Mouse (Mus musculus) neural tube, embryonic 12.5 days (tissue): ENCODE measurements around the gene Olfr267. TPM values are rescaled to one million over a fixed set of nuclear protein-coding genes. Genes with fewer than 3 reads are reported as not detected.

Source experiments
- ATAC-seq: fragments of 200-750 bp; cut with Nextera tagmentation; 2 replicates; pipeline ENCODE4 v1.8.0; 2017; ENCODE audit warnings: low read depth, mild to moderate bottlenecking, moderate TSS enrichment, moderate library complexity; ENCODE audit not compliant: low FRiP score
- H3K27ac ChIP-seq: fragments of 300-500 bp; sonication (generic); 2 replicates; pipeline ENCODE4 v1.5.1; 2016
- H3K27me3 ChIP-seq: fragments of 300-500 bp; sonication (generic); replicated peaks from 2 replicates; pipeline ENCODE4 v1.6.1; 2016; ENCODE audit warnings: mild to moderate bottlenecking
- H3K36me3 ChIP-seq: fragments of 300-500 bp; sonication (generic); 2 replicates; pipeline ENCODE4 v1.6.1; 2016; ENCODE audit warnings: mild to moderate bottlenecking
- H3K4me1 ChIP-seq: fragments of 300-500 bp; sonication (generic); 2 replicates; pipeline ENCODE4 v1.6.1; 2016
- H3K4me2 ChIP-seq: fragments of 300-500 bp; sonication (generic); replicated peaks from 2 replicates; pipeline ENCODE4 v1.6.1; 2016; ENCODE audit warnings: mild to moderate bottlenecking
- H3K4me3 ChIP-seq: fragments of 300-500 bp; sonication (generic); 2 replicates; pipeline ENCODE4 v1.5.1; 2016
- H3K9ac ChIP-seq: fragments of 300-500 bp; sonication (generic); 2 replicates; pipeline ENCODE4 v1.6.1; 2016; ENCODE audit warnings: mild to moderate bottlenecking
- H3K9me3 ChIP-seq: fragments of 300-500 bp; sonication (generic); 2 replicates; pipeline ENCODE4 v1.6.1; 2016; ENCODE audit warnings: mild to moderate bottlenecking
- WGBS: fragments of 180-500 bp; shearing (Covaris S2); methylation state at CpG from one replicate; pipeline ENCODE4 v1.1.7; 2016; 5-methylcytosine and 5-hydroxymethylcytosine counted together
- polyA plus RNA-seq: library from polyadenylated mRNA; unstranded; fragments of >200 nt; fragmentation: Nextera tagmentation; extraction: Ambion mirVana; gene quantifications from 2 replicates; pipeline ENCODE4 v1.2.1, GENCODE M21; 2016

The Olfr267 gene
- not detected in 2 replicates for polyA plus RNA-seq

DNA sequence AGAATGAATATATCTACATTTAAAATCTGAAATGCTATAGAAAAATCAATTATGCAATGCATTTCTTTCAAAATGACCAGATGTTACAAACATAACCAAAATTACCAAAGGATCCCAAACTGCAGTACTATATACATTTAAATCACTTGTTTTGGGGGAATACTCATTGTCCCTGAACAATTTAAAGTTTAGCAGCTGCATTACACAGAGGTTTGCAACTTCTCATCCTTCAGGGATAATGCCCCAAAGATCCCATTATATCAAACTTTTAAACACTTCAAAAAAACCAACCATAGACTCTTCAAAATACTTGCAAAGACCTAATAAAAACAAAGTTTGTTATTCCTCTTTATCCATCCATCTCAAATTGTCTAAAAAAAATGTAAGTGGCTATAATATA is at the start of gene Olfr267:
Olfr267 (minus strand) TSS at position 101 of the 400 bp plus-strand sequence.
- Histone ChIP-seq H3K27ac (no peak within 1 kb of the TSS), H3K4me3 (no peak within 1 kb of the TSS), H3K9ac (no peak within 1 kb of the TSS), H3K4me2 (no peak within 1 kb of the TSS), H3K27me3 (no peaks in the 10 kb centered on the region), H3K9me3 (no peaks in the 10 kb centered on the region), H3K4me1 (no peaks in the 10 kb centered on the region), H3K36me3 (no peaks in the 10 kb centered on the region)
- no peak for ATAC-seq

DNA sequence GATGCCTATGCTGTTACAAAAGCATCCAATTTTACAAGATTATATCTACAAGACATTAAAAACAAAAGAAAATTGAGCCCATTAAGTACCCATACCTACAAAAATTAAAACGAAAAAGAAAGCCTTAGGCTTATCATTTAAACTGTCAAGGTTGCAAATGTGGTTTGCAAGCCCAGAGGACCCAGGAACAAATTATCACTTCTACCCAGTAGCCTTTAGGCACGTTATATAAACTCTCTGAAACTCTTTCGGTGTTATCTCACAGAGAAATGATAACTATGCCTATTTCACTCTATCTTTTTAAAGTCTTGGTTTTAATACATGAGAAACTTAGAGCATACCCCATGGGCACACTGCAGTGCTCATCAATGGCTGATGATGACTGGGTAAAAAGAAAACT is 45.4 kb upstream of the Olfr267 start:
- no peak for ATAC-seq
- WGBS, result 92% methylated on average over 3 of the region's 3 CpGs
- no peak overlapping the region for H3K4me2 ChIP-seq
- H3K9ac ChIP-seq, result no peak overlapping the region
- H3K27me3 ChIP-seq, result no peaks in the 10 kb centered on the region
- H3K36me3 ChIP-seq, result peaks cover 8% of the 10 kb centered on the region
- H3K4me3 ChIP-seq, result no peak overlapping the region
- H3K4me1 ChIP-seq, result no peaks in the 10 kb centered on the region
- no peaks in the 10 kb centered on the region for H3K9me3 ChIP-seq
- H3K27ac ChIP-seq, result no peak overlapping the region

DNA sequence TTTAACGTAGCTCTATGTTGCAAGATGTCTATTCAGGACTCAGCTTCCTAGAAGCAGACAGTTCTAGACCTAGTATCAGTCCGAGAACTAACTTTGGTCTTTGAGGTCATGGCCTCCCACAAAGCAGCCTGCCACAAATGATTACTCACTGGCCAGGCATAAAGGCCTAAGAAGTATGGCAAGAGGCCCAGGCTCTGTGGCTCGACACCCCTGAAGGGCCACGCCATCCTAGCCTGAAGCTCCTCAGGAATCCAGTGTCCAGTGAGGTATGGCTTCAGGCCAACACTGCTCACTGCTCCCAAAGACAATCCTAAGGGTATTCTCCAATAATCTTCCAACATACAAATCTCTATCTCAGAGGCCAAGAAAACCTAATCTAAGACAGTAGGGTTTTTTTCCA is 38.4 kb upstream of the Olfr267 start:
- H3K4me2 ChIP-seq, result no peak overlapping the region
- no peak for ATAC-seq
- H3K4me3 ChIP-seq, result no peak overlapping the region
- H3K27me3 ChIP-seq, result no peaks in the 10 kb centered on the region
- WGBS, result 86% methylated on average over 4 of the region's 4 CpGs
- H3K36me3 ChIP-seq, result peaks cover 26% of the 10 kb centered on the region
- H3K9ac ChIP-seq, result no peak overlapping the region
- H3K9me3 ChIP-seq, result no peaks in the 10 kb centered on the region
- H3K27ac ChIP-seq, result no peak overlapping the region
- H3K4me1 ChIP-seq, result no peaks in the 10 kb centered on the region

DNA sequence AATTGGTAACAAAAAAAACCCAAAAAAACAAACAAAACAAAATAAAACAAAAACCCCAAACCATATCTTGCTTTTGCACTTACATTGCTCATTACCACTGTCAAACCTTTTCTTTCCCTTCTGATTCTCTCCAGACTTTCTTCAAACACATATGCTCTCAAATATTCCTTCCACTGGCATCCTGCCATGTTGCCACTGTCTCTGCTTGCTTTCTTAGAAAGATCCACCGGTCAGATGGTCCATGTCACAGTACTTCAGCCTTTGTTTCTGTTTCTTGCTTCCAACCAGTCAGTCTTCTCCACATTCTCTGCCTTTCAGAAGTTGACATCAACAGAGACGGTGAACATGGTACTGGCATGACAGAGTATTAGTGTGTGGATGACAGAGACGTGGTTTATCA is 857 bp downstream of the Olfr267 start:
- Histone ChIP-seq H3K27me3 (no peaks in the 10 kb centered on the region), H3K9me3 (no peaks in the 10 kb centered on the region), H3K9ac (no peak overlapping the region), H3K36me3 (no peaks in the 10 kb centered on the region), H3K27ac (no peak overlapping the region), H3K4me3 (no peak overlapping the region), H3K4me1 (no peaks in the 10 kb centered on the region), H3K4me2 (no peak overlapping the region)
- 78% methylated on average over 3 of the region's 3 CpGs for WGBS
- ATAC-seq, result no peak

DNA sequence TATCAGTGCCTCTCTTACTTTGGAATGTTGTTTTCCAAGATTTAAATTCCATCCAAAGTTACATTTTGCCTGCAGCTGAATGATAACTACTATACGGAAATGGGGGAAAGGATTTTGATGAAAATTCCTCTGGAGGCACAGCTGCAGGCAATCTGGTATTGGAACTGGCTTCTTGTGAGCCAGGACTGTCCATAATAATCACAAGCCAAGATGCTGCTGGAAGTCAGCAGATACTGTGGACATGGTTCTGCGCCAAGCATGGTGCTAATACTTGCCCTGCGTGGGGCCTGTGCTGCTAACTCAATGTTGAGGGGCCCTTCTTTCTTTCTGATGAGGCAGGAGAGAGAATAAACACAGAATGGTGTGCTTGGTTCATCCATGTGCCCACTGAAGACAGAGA is 24.1 kb downstream of the Olfr267 start:
- Histone ChIP-seq H3K36me3 (no peaks in the 10 kb centered on the region), H3K9ac (no peak overlapping the region), H3K4me2 (no peak overlapping the region), H3K27me3 (no peaks in the 10 kb centered on the region), H3K4me1 (no peaks in the 10 kb centered on the region), H3K27ac (no peak overlapping the region), H3K9me3 (no peaks in the 10 kb centered on the region), H3K4me3 (no peak overlapping the region)
- WGBS, result 94% methylated on average over 3 of the region's 3 CpGs
- ATAC-seq, result no peak

DNA sequence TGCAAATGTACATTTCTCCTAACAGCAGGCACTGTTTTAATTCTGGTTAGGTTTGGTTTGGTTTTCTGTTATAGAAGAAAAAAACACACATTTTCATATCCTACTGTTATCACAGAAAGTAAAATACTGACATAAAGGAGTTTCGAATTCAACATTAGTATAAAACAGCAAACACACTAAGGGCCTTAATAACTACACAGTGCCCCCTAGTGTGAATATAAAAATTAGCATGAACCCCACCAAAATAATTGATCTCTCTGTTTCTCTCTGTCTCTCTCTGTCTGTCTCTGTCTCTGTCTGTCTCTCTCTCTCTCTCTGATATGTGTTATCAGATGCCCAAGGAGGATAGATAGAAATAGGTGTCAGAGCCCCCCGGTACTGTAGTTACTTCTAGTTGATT is 38.0 kb downstream of the Olfr267 start:
- no peaks in the 10 kb centered on the region for H3K4me1 ChIP-seq
- H3K4me2 ChIP-seq, result no peak overlapping the region
- H3K9me3 ChIP-seq, result no peaks in the 10 kb centered on the region
- H3K36me3 ChIP-seq, result no peaks in the 10 kb centered on the region
- no peak overlapping the region for H3K27ac ChIP-seq
- ATAC-seq, result no peak
- H3K9ac ChIP-seq, result no peak overlapping the region
- no peaks in the 10 kb centered on the region for H3K27me3 ChIP-seq
- H3K4me3 ChIP-seq, result no peak overlapping the region
- WGBS, result 54% methylated on average over 2 of the region's 2 CpGs

DNA sequence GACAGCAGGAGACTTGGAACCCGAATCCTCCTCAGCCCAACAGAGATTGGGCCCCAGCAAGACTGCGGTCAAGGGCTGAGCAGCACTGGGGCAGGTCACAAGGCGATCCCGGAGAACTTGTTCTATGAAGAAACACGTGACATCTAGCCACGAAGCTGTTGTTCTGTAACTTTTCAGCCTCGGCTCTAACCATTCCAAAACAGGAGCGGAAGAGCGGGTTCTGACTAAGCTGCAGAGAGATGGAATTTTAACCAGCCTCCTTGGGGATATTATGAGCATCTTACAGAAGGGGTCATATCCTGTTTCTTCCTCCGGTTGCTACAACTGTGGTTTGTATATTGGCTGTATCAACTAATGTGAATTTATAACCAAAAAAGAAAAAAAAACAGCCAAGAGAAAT is 38.4 kb downstream of the Olfr267 start:
- 67% methylated on average over 10 of the region's 10 CpGs for WGBS
- no peak for ATAC-seq
- H3K36me3 ChIP-seq, result no peaks in the 10 kb centered on the region
- H3K27me3 ChIP-seq, result no peaks in the 10 kb centered on the region
- H3K4me3 ChIP-seq, result no peak overlapping the region
- no peak overlapping the region for H3K4me2 ChIP-seq
- H3K4me1 ChIP-seq, result no peaks in the 10 kb centered on the region
- H3K9me3 ChIP-seq, result no peaks in the 10 kb centered on the region
- H3K27ac ChIP-seq, result no peak overlapping the region
- H3K9ac ChIP-seq, result no peak overlapping the region

DNA sequence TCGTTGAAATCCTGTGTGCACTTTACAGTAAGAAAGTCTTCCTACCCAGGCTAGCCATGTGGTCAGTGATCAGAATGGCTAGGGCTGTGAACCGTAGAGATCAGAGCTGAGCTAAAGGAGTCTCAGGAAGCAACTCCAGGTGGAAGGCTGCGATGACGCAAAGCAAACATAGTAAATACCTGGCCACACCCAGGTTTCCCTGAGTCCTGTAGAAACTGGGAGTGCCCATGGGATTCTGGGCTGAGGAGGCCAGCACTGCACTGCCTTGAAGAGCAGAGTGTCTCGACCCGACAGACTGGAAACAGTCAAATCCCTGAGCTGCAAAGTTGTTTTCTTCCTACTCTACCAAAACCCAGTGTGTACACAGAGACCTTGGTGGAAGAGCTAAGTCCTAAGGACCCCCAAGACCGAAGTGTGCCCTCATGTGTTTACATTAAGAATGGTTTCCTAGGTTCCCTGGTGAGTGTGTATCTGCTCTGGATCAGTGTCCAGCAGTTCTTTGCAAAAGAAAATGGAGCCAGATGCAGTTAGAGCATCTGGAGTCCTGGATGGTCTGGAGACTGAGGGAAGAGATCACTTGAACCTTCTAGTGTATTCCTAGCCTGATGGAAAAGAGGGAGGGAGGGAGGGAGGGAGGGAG is 41.8 kb downstream of the Olfr267 start:
- Histone ChIP-seq H3K9ac (no peak overlapping the region), H3K4me2 (no peak overlapping the region), H3K4me1 (no peaks in the 10 kb centered on the region), H3K27me3 (no peaks in the 10 kb centered on the region), H3K4me3 (no peak overlapping the region), H3K9me3 (no peaks in the 10 kb centered on the region), H3K27ac (no peak overlapping the region), H3K36me3 (no peaks in the 10 kb centered on the region)
- WGBS, result 90% methylated on average over 7 of the region's 7 CpGs
- no peak for ATAC-seq

DNA sequence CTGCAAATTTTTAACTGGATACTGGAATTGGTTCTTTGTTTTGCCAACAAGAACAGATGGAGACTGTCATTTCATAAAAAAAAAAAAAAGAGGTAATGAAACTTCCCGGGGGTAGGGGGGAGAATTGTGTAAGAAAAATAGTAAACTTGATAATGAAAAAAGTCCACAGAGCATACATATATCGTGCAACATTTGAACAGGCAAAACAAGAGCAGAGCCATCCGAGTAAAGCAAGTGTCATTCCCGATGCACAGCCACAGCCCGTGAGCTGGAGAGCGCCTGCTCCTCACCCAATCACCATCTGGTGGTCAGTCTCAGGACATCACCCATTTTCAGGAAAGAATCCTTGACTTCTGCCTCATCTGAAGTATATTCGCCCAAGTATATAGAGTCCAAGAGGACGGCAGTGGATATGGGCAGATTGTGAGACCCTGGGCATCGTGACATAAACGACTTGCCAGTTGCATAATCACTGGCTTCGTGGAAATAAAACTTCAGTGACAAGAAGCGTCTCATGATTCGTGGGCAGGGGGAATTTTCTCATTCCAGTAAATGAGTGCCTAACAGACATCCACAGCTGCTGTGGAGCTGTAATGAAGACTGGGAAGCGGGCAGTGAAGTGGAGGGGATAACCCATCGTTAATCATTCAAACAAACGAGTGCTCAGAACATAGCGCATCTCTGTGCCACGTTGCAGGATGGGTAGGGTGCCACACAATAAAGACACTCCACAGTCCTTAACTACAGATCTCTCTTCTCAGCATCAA is 50.5 kb downstream of the Olfr267 start:
- Histone ChIP-seq H3K27me3 (no peaks in the 10 kb centered on the region), H3K27ac (no peak overlapping the region), H3K36me3 (no peaks in the 10 kb centered on the region), H3K9ac (no peak overlapping the region), H3K4me3 (no peak overlapping the region), H3K9me3 (no peaks in the 10 kb centered on the region), H3K4me2 (no peak overlapping the region), H3K4me1 (no peaks in the 10 kb centered on the region)
- no peak for ATAC-seq
- WGBS, result 79% methylated on average over 18 of the region's 18 CpGs

Other genes with a start within 250 kb of the Olfr267 start
- 37.6 and 37.9 TPM in 2 replicates for gene Lpar1, start 233.8 kb downstream of the Olfr267 start, polyA plus RNA-seq
- gene Ecpas, start 125.0 kb upstream of the Olfr267 start, polyA plus RNA-seq, result 39.0 and 39.7 TPM in 2 replicates
- gene Zkscan16, start 155.9 kb upstream of the Olfr267 start, polyA plus RNA-seq, result 0.50 and 1.2 TPM in 2 replicates
- gene Ptgr1, start 199.4 kb upstream of the Olfr267 start, polyA plus RNA-seq, result 10.8 and 12.1 TPM in 2 replicates
- 5.9 and 8.1 TPM in 2 replicates for gene Dnajc25, start 207.3 kb upstream of the Olfr267 start, polyA plus RNA-seq
- gene Gm20503, start 215.5 kb upstream of the Olfr267 start, polyA plus RNA-seq, result 10.0 and 10.4 TPM in 2 replicates
- gene Gng10, start 247.4 kb upstream of the Olfr267 start, polyA plus RNA-seq, result 102 and 104 TPM in 2 replicates